Mouse (Mus musculus) embryonic facial prominence, embryonic 10.5 days (tissue): ENCODE data around the gene Vamp3. TPM values are rescaled to one million over a fixed set of nuclear protein-coding genes. Genes with fewer than 3 reads are reported as not detected.

ENCODE experiments used
- polyA plus RNA-seq: library from polyadenylated mRNA; unstranded; fragments of >200 nt; fragmentation: Nextera tagmentation; extraction: Ambion mirVana; gene quantifications from 2 replicates; pipeline ENCODE4 v1.2.1, GENCODE M21; 2016

Vamp3 gene
- polyA plus RNA-seq, 1 experiment from 2014 or later: 105 TPM

Other genes starting within 250 kb of the Vamp3 start
- gene Errfi1, start 204.0 kb downstream of the Vamp3 start, polyA plus RNA-seq: 27.0 and 28.1 TPM in 2 replicates
- 496 and 508 TPM in 2 replicates for gene Park7, start 143.5 kb downstream of the Vamp3 start, polyA plus RNA-seq
- gene Tnfrsf9, start 143.4 kb downstream of the Vamp3 start, polyA plus RNA-seq: 0.38 and 0.69 TPM in 2 replicates
- gene Uts2, start 60.9 kb downstream of the Vamp3 start, polyA plus RNA-seq: not detected in 2 replicates
- 7.8 TPM in 2 replicates for gene Per3, start 13.3 kb downstream of the Vamp3 start, polyA plus RNA-seq
- not detected in 2 replicates for gene Gm13090, start 31.6 kb upstream of the Vamp3 start, polyA plus RNA-seq